Mouse (Mus musculus): ENCODE results near the gene Mafk.
"Not testable (repeated sequence)": the region's sequence is repeated elsewhere in the genome, so short reads cannot be mapped to it uniquely, and the experiment has no call there.

Gene Mafk

DNA sequence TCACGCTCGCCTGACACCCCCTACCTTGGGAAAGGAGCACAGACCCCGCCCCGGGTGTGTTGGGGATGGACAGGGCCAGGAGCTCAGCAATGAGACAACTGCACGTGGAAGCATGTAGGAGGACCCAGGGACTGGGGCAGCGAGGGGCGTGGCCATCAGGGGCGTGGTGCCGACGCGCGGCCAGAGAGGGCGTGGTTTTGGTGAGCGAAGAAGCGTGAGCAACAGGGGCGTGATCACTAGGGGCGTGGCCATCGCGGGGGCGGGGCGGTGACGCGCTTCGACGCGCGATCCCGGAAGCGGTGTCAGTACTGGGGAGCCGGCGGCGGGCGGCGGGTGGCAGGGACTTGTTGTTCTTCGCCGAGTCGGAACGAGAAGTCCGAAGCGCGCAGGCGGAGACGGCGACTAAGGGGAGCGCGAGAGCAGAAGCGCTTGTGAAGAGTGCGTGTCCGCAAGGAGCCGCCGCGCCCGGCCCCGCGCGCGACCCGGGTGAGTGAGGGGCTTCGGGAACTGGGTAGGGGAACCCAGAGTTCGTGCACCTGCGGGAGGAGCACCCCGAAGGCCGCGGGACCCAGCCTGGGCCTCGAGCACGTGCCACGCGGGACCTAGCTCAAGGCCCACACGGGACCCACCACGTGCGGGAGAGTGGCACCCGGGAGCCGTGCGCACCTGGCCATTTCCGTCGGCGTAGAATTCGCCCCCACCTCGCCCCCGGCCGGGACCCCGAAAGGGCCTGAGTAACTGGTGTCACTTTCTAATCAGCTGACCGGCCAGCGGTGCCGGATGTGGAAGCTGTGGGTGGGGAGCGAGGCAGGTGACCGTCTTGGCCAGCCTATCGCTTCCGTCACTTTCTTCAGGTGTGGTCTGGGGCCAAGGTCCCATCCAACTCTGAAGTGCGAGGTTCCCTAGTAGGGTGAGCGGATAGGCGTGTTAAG lies at the start of gene Mafk:
Gene Mafk (plus strand): TSS at position 287 of the 932 bp plus-strand sequence.
- DNase-seq (ENCODE audit: low read depth, low spot score), result peak; percentile 100

DNA sequence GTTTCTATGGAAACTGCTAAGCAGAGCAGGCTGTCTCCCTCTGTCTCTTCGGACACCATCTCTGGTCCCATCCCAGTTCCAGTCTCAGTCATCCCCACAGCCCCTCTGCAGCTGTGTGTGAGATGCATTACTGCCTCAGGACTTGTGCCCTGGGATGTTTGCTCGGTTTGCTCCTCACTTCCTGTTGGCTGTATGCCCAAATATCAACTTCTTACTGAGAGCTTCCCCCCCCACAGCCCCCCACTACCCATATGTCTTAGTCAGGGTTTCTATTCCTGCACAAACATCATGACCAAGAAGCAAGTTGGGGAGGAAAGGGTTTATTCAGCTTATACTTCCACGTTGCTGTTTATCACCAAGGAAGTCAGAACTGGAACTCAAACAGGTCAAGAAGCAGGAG lies 48.7 kb upstream of the Mafk start:
- DNase-seq (ENCODE audit: low read depth, low spot score), result not testable (repeated sequence)

DNA sequence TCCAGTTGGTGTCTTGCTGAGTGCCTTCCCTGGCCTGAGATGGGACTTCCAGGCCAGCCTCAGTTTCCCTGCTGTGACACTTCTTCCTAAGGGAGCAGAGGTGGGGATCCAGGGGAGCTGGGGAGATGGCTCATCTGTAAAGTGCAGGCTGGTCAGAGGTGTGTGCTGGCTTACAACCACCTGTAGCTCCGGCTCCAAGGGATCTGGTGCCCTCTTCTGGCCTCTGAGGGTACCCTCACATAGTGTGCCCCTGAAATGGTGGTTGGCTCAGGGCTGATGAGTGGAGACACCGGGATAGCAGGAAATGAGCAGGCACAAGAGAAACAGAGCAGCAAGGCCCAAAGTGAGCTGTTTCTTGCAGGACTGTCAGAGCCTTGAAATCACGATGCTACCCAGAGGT lies 45.5 kb upstream of the Mafk start:
- peak; percentile 72 for DNase-seq (ENCODE audit: low read depth, low spot score)

DNA sequence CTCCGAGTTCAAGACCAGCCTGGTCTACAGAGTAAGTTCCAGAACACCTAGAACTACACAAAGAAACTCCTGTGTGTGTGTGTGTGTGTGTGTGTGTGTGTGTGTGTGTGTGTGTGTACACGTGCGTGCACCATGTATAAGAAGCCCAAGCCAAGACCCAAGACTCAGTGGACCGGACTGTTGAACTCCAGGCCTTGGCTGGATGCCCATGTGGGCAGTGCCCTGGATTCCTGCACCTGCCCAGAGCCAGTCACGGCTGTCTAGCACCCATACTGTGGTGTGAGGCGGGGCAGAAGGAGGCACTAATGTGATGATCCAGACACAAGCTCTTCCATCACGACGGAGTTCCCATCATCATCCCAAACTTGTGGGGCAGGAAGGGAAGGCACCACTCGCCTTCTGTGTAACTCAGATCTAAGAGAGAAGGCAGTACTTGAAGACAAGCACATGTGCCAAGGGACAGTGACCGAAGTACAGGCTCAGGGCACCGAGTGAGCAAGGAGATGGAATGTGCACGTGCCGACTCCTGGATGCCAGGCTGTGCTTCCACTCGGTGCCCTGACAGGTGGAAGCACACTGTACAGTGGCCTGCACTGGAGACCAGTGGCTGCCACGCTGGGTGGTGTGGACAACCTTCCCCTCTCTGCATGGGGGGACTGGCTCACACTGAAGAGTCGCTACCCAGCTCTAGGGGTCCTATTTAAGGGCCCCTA lies 41.7 kb upstream of the Mafk start:
- DNase-seq (ENCODE audit: low read depth, low spot score), result no peak

DNA sequence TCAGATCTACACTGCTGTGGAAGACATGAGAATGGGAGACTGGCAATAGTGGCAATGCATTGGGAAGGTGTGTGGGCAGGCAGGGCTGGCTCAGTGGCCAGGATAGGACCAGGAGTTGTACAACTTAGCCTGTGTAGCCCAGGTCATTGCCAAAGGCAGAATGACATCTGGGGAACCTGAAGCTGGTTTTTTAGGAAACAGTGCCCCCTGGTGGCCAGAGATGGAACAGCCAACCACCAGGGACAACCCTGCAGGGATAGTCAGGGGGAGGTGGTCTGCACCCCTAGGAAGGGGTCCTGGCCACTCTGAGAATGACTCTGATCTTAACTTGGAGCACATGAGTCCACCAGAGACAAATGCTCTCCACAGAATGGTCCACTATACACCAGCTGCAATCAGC lies 40.8 kb upstream of the Mafk start:
- DNase-seq (ENCODE audit: low read depth, low spot score), result peak; percentile 73

DNA sequence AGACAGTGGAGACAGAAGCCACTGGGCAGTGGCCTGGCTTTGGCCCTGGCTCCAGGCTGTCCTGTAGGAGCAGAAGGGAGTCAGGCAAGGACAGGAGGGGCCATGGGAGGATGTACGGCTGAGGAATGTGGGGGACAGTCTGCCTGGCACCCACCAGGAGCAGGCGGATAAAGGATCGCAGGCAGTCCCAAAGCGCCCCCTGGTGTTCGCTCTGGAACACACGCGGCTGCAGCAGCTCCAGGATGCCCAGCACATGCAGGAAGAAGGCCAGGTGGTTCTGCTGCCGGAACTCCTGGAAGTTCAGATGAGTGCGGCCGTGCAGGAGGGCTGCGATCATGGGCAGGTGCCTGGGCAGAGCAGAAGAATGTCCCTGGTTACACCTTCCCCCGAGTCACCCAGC lies 36.6 kb upstream of the Mafk start:
- DNase-seq (ENCODE audit: low read depth, low spot score), result peak; percentile 65

DNA sequence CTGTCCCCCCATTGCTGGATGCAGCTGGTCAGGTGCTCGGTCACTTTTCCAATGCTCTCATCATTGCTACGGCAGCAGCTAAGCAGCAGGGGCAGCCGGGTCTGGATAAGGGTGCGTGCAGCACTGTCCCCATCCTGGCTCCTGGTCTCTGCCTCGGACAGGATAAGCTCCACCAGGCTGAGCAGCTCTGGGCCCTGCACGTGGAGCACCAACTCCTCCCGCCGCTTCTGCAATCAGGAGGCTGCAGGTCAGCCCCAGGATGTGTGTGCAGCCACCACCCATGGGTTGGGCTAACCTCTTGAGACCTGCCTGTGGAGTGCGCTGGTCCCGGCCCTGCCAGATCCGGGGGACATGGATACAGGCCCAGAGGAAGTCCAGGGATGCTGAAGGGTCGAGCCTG lies 35.2 kb upstream of the Mafk start:
- DNase-seq (ENCODE audit: low read depth, low spot score), result no peak

DNA sequence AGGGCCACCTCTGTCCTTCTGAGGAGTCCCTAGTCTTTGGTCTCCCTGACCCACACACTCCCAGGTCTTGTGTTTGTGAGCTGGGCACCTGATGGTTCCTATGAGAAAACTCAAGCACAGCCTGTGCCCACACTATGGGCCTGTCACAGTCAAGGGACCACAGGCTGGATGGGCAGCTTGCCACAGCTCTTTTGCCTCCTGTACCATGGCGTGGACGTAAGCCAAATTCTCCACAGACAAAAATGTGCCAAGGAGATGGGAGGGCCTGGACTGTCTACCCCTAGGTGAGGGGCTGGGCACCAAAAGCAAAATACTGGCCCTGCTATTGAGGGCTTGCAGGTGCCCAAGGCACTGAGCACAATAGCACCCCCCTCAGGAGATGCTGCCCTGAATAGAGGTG lies 34.7 kb upstream of the Mafk start:
- DNase-seq (ENCODE audit: low read depth, low spot score), result no peak

DNA sequence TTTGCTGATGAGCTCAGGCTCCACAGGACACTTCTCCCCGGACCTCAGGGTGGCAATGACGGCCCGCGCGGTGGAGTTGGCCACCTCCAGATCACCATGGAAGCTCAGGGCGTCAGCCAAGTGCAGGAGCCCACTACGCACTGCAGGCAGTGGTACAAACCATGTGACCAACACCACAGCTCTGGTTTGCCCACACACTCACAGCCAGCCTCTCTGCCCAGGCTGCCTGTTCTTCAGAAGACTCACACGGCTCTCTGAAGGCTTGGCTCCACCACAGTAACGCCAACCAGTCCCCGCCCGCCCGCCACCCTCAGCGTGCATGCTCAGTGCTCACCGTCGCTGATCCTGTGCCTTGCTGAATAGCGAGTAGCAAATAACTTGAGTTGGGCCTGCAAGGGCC lies 33.2 kb upstream of the Mafk start:
- DNase-seq (ENCODE audit: low read depth, low spot score), result no peak

DNA sequence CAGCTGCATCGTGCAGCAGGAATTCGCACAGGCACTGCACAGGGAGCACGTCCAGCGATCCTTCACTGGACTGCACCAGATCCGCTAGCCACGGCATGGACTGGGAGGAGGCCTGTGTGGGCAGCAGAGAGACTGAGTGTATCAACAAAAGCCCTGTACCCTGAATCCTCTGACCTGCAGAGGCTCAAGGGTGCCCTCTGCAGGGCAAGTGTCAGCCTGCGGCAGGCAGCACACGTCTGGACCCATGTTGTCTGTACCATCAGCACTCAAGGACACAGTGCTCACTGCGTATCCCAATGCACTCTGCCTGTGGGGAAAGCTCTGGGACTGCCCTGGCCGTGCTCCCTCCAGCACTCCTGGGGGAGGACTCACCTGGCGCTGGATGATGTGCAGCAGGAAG lies 27.0 kb upstream of the Mafk start:
- peak; percentile 51 for DNase-seq (ENCODE audit: low read depth, low spot score)

DNA sequence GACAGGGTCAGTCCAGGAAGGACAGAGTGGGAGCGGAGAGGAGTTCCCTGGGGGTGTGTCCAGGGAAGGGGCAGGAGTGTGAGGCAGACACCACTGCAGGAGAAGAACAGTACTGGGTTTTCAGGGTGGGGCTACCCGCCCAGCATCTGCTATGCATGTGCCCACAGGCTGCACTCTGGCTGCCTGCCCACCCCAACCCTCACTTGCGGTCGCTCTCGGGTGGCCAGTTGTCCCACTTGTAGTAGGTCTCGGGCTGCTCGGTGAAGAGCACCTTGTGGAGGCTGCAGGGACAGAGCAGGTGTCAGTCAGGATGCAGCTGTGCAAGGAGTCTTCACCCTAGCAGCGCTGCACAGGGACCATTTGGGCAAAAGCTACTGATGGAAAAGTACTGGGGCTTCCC lies 23.1 kb upstream of the Mafk start:
- DNase-seq (ENCODE audit: low read depth, low spot score), result no peak

DNA sequence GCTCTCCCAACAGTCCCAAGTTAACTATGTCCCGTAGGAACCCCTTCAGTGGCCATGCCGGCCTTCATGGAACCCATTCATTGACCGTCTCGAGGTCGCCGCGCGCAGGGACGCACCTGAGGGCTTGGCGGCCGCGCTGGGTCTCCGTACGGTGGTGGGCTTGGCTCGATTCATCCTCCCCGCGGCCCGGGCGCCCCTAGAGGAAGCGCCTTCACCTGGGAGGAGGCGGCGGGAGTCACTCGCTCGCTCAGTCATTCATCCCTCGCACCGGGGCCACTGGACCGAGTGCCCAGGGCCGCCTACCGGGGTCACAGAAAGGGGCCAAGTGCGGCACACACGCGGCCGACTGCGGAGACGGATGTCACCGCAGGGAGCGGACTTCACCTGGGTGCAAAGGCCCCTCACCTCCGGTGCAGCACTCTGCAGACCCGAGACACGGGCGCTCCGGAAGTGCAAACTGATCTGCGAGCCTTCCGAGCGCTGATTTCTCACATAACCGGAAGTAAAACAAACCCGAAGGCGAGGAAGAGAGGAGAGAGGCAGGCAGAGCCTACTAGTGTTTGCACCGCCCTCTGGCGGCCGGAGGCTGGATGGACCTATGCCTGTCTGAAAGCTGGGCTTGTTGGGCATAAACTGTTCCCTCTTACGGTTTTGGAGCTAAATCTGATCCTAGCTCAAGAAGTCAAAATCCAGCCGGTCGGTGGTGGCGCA lies 15.9 kb upstream of the Mafk start, which contains the start of gene Ints1:
Gene Ints1 (minus strand): TSS at position 459 of the 711 bp plus-strand sequence.
- DNase-seq (ENCODE audit: low read depth, low spot score), result peak; percentile 97

DNA sequence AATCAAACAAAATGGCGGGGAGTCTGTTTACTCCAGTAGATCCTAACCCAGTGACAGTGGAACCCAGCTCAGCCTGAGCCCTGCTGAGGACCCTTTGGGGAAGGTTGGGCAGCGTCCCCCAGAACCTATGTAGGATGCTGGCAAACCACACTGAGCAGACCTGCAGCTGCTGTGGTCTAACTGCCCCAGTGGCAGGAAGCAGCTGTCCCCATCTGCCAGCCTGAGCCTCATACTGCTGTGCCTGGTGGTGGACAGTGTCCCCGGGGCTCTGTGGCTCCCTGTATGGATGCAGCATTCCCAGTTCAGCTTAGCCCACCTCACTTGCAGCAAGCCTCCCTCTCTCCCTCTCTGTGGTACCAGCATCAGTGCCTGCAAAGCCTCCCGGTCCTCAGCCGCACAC lies 14.3 kb upstream of the Mafk start:
- DNase-seq (ENCODE audit: low read depth, low spot score), result no peak

DNA sequence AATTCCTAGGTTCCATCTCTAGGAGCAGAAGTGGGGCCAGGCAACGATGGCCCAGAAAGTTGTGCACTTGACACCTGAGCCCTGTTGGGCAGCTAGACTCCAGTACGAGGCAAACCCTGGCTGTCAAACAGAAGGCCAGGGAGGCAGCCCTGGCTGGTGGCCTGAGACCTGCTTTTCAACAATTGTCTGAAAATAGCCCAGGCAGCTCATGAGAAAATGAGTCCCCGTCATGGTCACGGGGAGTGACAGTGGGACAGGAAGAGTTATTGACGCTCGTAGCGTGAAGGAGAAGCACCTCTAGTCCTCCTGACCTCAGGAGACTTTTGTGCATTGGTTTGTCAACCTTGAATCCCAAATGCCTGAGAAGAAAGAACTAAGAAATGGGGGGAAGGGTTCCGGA lies 9.9 kb upstream of the Mafk start:
- DNase-seq (ENCODE audit: low read depth, low spot score), result no peak

DNA sequence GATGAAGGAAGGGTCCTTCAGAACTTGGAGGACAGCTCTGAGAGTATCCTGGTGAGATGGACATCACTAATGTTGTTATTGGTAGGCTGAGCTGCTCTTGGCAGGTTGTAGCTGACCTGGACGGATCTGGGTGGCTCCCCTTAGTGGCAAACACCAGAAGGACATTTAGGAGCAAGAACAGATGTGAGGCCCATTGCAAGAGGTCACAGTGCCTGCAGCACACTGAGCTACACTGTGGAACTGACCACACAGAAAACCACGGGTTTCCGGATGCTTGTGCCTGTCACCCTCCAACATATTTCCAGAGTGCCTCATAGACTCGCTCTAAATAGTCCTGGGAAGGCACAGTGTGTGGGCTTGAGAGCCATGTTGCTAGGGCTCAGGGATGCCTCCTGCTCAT lies 1.8 kb upstream of the Mafk start:
- no peak for DNase-seq (ENCODE audit: low read depth, low spot score)

DNA sequence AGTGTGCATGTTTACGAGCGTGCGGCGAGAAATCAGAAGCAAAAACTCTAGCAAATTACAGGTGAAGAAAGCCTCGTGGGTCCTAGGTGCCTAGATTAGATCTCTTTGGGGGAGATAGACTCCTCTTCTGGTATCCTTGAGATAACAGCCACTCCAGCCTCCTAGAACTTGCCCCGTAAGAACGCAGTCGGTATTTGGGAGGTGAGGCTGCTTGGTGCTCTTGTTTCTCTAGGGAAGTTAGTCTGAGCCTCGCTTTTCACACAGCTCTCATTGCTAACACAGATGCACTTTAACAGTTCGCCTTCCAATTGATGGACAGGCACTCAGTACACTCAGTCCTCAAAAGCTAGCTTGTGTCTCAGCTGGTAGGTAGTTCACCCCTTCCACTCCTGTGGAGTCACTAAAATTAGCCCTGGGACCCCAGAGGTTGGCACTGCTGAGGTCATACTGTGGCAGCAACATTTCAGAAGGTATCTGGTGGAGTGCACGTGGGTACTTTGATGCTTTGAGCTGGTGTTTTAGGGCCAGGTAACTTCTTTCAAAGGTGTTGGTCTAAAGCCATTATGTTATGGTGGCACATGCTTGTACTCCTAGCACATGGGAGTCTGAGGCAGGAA lies 954 bp downstream of the Mafk start:
- DNase-seq (ENCODE audit: low read depth, low spot score), result no peak

DNA sequence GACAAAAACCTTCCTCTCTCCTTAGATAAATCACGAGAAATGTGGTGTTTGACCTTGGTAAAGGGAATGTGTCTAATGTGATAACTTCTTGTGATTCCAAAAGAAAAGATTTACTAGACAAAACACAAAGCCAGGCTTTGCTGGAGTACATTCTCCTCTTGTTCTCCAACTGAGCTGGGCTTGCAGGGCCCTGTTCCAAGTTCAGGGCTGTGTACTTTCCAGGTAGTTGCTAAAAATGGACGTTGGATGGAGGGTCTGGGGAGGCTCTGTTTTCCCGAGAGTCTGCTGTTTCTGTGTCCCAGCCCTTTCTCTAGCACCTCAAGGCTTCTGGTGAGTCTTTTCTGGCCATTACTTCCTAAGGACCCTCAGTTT lies 1.6 kb downstream of the Mafk start:
- DNase-seq (ENCODE audit: low read depth, low spot score), result no peak

DNA sequence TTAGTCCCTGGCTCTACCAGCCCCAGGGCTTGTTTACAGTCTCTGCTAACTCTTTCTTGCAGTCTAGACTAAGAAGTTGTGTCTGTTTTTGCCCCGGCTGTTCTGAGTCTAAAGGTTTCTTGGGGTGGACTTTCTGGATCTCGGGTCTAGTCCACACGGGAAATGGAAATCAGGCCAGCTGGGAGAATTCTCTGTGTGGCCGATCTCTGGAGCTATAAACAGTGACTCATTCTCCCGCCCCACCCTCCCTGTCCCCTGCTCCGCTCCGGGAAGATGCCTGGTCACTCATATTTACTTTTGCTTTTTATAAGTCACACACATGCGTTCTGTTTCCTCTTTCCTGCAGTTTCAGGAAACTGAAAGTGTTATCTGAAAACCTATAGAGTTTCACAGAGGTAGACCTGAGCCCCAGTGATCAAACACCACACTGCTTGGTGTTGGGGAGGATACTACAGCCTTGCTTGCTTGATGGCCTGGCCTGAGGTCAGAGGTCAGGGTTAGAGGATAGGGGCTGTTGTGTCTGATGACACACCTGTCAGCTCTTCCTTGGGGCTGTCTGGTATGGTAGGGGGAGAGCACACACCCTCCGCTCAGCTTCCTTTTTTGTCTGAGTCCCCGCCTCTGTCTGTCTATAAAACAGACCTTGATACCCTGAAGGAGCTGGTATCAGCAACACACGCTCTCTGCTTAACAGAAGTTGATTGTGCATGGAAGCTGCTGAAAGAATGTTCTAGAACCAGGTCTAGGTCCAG lies 2.2 kb downstream of the Mafk start:
- DNase-seq (ENCODE audit: low read depth, low spot score), result peak; percentile 41

DNA sequence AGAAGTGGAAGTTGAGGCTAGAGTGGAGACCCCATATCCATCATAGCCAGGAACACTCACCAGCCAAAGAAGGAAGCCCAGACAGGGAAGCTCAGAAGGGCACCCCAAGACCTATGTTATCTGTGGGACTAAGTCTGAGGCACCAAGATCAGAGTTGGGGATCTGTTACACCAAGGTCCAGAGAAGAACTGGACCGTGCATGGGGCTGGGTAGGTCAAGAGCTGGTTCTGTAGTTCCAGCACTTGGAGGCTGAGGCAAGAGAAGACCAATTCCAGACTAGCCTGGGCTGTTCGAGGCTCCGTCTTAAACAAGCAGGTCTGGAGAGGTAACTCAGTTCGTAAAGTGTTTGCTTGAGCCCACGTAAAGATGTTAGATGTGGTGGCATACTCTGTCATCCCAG lies 2.8 kb downstream of the Mafk start:
- DNase-seq (ENCODE audit: low read depth, low spot score), result no peak

DNA sequence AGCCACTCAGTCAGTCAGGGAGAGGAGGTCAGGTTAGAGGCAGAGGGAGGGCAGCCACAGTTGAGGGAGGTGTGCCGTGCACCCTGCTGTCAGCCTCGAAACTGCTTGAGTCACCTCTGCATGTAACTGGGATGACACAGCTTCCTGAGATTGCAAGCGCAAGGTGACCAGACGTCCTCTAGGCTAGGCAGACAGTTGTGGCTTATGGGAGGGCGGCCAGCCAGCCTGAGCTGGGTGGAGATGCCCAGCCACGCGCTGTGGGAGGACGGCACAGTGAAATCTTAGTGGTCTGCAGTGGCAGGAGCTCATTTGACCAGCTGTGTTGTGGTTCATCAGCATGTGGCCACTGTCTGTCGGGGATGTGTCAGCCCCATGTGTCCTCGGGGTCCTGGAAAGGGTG lies 3.6 kb downstream of the Mafk start:
- DNase-seq (ENCODE audit: low read depth, low spot score), result peak; percentile 41

DNA sequence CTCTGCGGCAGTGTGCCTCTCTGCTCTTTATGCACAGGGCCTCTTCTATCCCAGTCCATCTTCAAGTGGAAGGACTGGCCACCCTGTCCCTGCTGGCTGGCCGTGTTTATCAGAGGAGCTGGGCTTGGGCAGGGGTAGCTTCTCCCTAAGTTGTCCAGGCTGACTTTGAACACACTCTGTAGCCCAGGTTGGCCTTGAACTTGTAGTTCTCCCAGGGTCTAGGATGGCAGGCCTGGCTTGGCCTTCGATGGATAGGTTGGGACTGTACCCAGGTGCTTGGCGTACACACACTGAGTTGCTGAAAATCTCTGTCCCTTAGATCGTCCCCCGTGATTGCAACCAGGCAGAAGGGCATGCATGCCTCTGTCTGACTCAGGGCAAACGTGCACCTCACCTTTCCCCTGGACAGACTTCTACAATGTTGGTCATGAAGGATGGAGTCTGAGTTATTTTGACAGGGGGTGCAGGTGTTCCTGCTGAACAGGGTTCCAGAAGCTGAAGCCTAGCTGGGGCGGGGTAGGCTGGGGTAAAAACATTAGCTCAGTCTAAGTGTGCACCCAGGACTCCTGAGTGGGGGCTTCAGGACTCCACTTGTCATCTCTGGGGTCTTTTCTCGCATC lies 4.8 kb downstream of the Mafk start:
- DNase-seq (ENCODE audit: low read depth, low spot score), result no peak
